Mouse (Mus musculus) thymus, postnatal 0 days (tissue): ENCODE data around the gene 2410141K09Rik. TPM values are rescaled to one million over a fixed set of nuclear protein-coding genes. Genes with fewer than 3 reads are reported as not detected.
"Not testable (repeated sequence)": the region's sequence is repeated elsewhere in the genome, so short reads cannot be mapped to it uniquely, and the experiment has no call there.

Experiments
- DNase-seq: peaks from one replicate; pipeline ENCODE4 v3.0.0-alpha.2; 2015; ENCODE audit warnings: low spot score
- polyA plus RNA-seq: library from polyadenylated mRNA; unstranded; fragments of >200 nt; fragmentation: Nextera tagmentation; extraction: Ambion mirVana; gene quantifications from 2 replicates; pipeline ENCODE4 v1.2.1, GENCODE M21; 2015

Gene 2410141K09Rik
- not detected in 2 replicates for polyA plus RNA-seq

- DNase-seq, result not testable (repeated sequence)
Observed at GRCm38 (mm10) chr13:66441018-66441417, at the start of gene 2410141K09Rik. 2410141K09Rik (minus strand) TSS chr13:66441118.

GRCm38 (mm10) chr13:66426858-66427257 is 14.1 kb downstream of the 2410141K09Rik start:
- not testable (repeated sequence) for DNase-seq

- DNase-seq, result not testable (repeated sequence)
Observed at GRCm38 (mm10) chr13:66414962-66415361, 26.0 kb downstream of the 2410141K09Rik start.

Other genes starting within 250 kb of the 2410141K09Rik start
- gene Gm10772, start 213.5 kb downstream of the 2410141K09Rik start, polyA plus RNA-seq, result not detected in 2 replicates